Mouse (Mus musculus): Measurements from ENCODE around the gene Pla2g4e.

Gene Pla2g4e

GRCm38 (mm10) chr2:120187583-120187982, 57.6 kb downstream of the Pla2g4e start:
- no peak for TF ChIP-seq GATA4 (IDR thresholded peaks at IDR 0.05; ENCODE audit: insufficient replicate concordance, low read length)

- TF ChIP-seq GATA4 (IDR thresholded peaks at IDR 0.05; ENCODE audit: insufficient replicate concordance, low read length) = no peak
Observed at GRCm38 (mm10) chr2:120185527-120186276, 59.4 kb downstream of the Pla2g4e start.

GRCm38 (mm10) chr2:120178936-120179335, 66.2 kb downstream of the Pla2g4e start:
- TF ChIP-seq GATA4 (IDR thresholded peaks at IDR 0.05; ENCODE audit: insufficient replicate concordance, low read length) = no peak

- no peak for TF ChIP-seq GATA4 (IDR thresholded peaks at IDR 0.05; ENCODE audit: insufficient replicate concordance, low read length)
Observed at GRCm38 (mm10) chr2:120173718-120174117, 71.4 kb downstream of the Pla2g4e start.

- TF ChIP-seq GATA4 (IDR thresholded peaks at IDR 0.05; ENCODE audit: insufficient replicate concordance, low read length) = no peak
Observed at GRCm38 (mm10) chr2:120171362-120171761, 73.8 kb downstream of the Pla2g4e start.

GRCm38 (mm10) chr2:120170726-120171125, 74.4 kb downstream of the Pla2g4e start:
- TF ChIP-seq GATA4 (IDR thresholded peaks at IDR 0.05; ENCODE audit: insufficient replicate concordance, low read length) = no peak

GRCm38 (mm10) chr2:120169382-120169781, 75.8 kb downstream of the Pla2g4e start:
- no peak for TF ChIP-seq GATA4 (IDR thresholded peaks at IDR 0.05; ENCODE audit: insufficient replicate concordance, low read length)

GRCm38 (mm10) chr2:120167763-120168162, 77.4 kb downstream of the Pla2g4e start:
- no peak for TF ChIP-seq GATA4 (IDR thresholded peaks at IDR 0.05; ENCODE audit: insufficient replicate concordance, low read length)

- no peak for TF ChIP-seq GATA4 (IDR thresholded peaks at IDR 0.05; ENCODE audit: insufficient replicate concordance, low read length)
Observed at GRCm38 (mm10) chr2:120165474-120165873, 79.7 kb downstream of the Pla2g4e start.

GRCm38 (mm10) chr2:120159434-120159833, 85.7 kb downstream of the Pla2g4e start:
- TF ChIP-seq GATA4 (IDR thresholded peaks at IDR 0.05; ENCODE audit: insufficient replicate concordance, low read length) = no peak

- TF ChIP-seq GATA4 (IDR thresholded peaks at IDR 0.05; ENCODE audit: insufficient replicate concordance, low read length) = no peak
Observed at GRCm38 (mm10) chr2:120158846-120159245, 86.3 kb downstream of the Pla2g4e start.

- TF ChIP-seq GATA4 (IDR thresholded peaks at IDR 0.05; ENCODE audit: insufficient replicate concordance, low read length) = no peak
Observed at GRCm38 (mm10) chr2:120158016-120158415, 87.1 kb downstream of the Pla2g4e start.

- no peak for TF ChIP-seq GATA4 (IDR thresholded peaks at IDR 0.05; ENCODE audit: insufficient replicate concordance, low read length)
Observed at GRCm38 (mm10) chr2:120157606-120158005, 87.5 kb downstream of the Pla2g4e start.

GRCm38 (mm10) chr2:120154361-120154894, 90.7 kb downstream of the Pla2g4e start, which contains the start of gene Ehd4:
TSS of gene Ehd4 (minus strand) at chr2:120154606.
- TF ChIP-seq GATA4 (IDR thresholded peaks at IDR 0.05; ENCODE audit: insufficient replicate concordance, low read length) = no peak

GRCm38 (mm10) chr2:120153586-120154360, 91.4 kb downstream of the Pla2g4e start:
- no peak for TF ChIP-seq GATA4 (IDR thresholded peaks at IDR 0.05; ENCODE audit: insufficient replicate concordance, low read length)

- no peak for TF ChIP-seq GATA4 (IDR thresholded peaks at IDR 0.05; ENCODE audit: insufficient replicate concordance, low read length)
Observed at GRCm38 (mm10) chr2:120150571-120150970, 94.6 kb downstream of the Pla2g4e start.
